Mouse (Mus musculus) c-Kit-positive CD71-negative TER-119-negative erythroid progenitor cells, embryonic 14.5 days (primary cell): Measurements from ENCODE around the gene Ank3.
A peak's percentile ranks its signal among the peaks of the same experiment; 100 is the strongest.
"Not testable (repeated sequence)": the region's sequence is repeated elsewhere in the genome, so short reads cannot be mapped to it uniquely, and the experiment has no call there.

Experiments used
- DNase-seq: peaks from one replicate; pipeline ENCODE4 v3.0.0-alpha.2; 2013; ENCODE audit warnings: low read depth

The Ank3 gene

GRCm38 (mm10) chr10:69398763-69399590 lies at the start of gene Ank3:
Gene Ank3, plus strand, starts transcription at chr10:69398773.
- no peak for DNase-seq

DNA sequence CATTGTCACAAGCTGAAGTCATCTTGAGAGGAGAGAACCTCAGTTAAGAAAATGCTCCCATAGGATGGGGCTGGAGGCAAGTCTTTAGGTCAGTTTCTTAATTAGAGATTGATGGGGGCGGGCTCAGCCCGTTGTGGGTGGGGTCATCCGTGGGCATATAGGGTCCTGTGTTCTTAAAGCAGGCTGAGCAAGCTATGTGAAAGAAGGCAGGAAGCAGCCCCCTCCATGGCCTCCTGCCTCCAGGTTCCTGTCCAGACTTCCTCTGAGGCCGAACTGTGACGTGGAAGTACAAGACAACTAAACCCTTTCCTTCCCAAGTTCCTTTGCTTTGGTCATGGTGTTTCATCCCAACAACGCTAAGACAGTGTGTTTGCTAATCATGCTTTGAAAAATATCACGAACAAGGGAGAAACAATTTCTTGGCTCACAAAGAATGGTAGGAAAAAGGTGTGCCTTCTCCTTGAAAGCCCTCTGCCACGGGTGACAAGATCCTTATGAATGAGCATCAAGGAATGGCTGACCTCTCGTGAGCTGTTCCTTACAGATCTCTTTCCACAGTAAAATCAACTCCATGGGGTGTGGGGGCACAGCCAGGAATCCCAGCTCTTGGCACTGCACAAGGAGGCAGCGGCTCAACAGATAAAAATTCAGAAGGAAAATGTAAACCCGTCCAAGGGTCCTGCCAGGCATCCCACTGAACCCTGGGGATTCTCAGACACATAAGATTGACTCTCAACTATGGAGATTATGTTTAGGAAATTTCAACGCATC lies 47.3 kb upstream of the Ank3 start:
- no peak for DNase-seq

GRCm38 (mm10) chr10:69351842-69352211 lies 46.7 kb upstream of the Ank3 start:
- no peak for DNase-seq

GRCm38 (mm10) chr10:69352212-69353085 lies 46.1 kb upstream of the Ank3 start, which contains the start of gene Cdk1:
Gene Cdk1, minus strand, starts transcription at chr10:69352938.
- peak; percentile 89 for DNase-seq

DNA sequence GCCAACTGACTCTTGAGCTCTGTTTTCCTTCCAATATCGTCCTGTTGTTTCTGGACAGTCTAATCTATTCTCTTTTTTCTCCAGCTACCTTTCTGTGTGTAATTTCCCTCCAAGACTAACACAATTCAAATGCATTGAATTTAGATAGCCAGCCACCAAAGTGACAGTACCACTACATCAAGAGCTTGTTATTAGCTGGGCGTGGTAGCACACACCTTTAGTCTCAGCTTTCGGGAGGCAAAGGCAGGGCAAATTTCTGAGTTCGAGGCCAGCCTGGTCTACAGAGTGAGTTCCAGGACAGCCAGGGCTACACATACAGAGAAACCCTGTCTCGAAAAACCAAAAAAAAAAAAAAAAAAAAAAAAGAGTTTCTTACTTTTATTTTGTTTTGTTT lies 45.5 kb upstream of the Ank3 start:
- DNase-seq = not testable (repeated sequence)

DNA sequence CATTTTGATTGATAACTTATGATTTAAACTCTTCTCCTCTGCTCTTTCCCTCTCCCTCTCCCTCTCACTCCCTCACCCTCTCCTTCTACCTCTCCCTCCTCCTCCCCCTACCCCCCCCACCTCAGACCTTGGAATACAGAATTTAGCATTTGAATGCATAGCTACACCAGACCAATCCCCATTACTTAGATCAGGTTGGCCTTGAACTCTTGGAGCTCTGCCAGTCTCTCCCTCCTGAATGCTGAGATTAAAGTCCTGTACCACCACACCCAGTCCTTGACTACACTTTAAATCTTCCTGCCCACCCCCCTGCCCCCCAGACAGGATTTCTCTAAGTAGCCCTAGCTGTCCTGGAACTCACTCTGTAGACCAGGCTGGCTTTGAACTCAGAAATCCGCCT lies 38.9 kb upstream of the Ank3 start:
- DNase-seq = no peak

DNA sequence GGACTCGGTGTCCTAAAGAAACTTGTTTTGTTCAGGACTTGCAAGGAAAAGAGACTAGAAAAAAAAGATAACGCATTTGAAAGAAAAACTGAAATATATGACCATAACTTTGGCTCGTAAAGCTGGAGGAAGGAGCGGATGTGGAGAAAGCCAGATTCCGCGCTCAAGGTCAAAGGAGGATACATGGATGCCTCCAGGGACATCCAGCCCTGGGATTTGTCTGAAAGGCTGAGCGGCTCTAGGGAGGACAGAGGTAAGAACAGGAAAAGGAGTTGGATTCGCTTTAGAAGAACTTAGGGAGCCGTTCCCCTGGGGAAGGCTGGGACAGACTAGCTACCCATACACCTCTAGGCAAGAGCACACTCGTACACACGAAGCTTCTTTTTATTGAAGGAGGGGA lies 32.4 kb upstream of the Ank3 start:
- DNase-seq = no peak

GRCm38 (mm10) chr10:69366877-69367387 lies 31.6 kb upstream of the Ank3 start:
- no peak for DNase-seq

DNA sequence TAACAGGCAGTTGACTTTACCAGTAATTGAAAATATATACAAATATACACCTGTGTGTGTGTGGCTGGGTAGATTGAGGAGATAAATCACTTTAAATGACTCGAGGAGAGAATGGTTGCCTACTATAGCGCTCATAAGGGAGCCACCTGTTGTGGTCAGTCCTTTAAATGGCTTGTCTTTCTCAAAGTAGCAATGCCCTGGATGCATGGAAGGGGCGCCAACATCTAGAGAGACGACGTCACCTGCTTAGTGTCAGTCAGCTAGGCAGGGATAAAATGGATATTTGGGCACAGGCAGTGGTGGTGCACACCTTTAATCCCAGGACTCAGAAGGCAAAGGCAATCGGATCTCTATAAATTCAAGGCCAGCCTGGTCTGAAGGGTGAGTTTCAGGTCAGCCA lies 29.3 kb upstream of the Ank3 start:
- no peak for DNase-seq

GRCm38 (mm10) chr10:69371441-69371840 lies 27.1 kb upstream of the Ank3 start:
- DNase-seq = no peak

- no peak for DNase-seq
Measured at GRCm38 (mm10) chr10:69372061-69372460, 26.5 kb upstream of the Ank3 start.

DNA sequence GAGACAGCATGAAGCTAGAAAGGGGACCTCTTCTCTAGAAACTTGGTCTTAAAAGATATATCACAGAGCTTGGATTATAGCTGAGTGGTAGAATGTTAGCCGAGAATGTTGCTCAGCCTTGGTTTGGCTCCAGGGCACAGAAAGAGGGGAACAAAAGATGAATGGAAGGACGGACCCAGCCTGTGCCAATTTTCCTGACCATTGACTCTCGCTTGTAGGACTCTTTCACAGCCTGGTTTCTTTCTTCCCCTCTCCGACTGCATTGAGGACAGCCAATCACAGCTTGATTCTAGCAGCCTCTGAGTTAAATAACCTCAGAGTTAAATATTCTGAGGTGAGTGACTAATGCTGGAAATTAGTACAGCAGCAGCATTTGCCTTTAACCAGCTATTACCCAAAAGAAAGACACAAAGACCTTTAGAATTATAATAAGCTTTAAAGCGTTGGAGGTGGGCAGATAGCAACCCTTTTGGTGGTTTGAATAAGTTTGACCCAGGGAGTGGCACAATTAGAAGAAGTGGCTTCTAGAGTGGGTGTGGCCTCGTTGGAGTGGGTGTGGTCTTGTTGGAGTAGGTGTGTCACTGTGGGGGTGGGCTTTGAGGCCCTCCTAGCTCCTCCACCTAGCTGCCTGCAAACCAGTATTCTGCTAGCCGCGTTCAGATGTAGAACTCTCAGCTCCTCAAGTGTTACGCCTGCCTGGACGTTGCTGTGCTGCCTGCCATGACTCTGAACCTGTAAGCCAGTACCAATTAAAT lies 24.6 kb upstream of the Ank3 start:
- no peak for DNase-seq

- no peak for DNase-seq
Measured at GRCm38 (mm10) chr10:69375154-69375553, 23.4 kb upstream of the Ank3 start.

- DNase-seq = no peak
Measured at GRCm38 (mm10) chr10:69383186-69383585, 15.4 kb upstream of the Ank3 start.

- DNase-seq = no peak
Measured at GRCm38 (mm10) chr10:69384640-69385039, 13.9 kb upstream of the Ank3 start.

DNA sequence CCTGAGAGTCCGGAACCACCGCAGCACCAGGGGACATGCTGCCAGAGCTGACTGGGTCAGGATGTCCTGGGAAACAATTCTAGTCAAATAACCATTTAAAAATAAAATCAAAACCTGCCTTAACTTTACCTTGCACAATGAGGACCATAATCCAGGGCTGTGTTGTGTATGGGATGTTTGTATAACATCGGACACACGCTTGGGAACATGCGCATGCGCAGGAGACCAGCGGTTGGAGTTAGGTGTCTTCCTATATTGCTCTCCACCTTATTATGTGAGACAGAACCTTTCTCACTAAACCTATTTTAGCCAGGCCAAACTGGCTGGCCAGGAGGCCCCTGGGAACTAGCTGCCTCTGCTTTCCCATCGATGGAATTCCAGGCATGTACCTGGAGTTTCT lies 13.4 kb upstream of the Ank3 start:
- no peak for DNase-seq

DNA sequence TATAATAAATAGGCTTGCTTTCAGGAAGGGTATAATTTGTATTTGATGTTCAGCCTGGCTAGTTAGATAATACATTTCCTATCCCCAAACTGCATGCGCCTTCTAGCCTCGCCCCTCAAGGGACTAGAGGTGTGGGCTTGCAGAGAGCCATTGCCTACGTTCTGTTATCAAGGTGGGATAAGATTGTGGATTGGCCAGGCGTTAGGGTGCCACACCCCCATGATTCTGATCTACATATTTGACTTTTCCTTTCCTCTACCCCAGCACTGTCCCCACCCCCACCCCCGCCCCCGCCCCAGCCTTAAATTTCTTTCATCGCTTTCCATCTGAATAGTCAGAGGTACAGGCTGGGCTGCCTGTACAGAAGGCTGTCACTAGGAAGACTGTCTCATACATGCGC lies 11.8 kb upstream of the Ank3 start:
- DNase-seq = no peak

GRCm38 (mm10) chr10:69389511-69389910 lies 9.1 kb upstream of the Ank3 start:
- no peak for DNase-seq

DNA sequence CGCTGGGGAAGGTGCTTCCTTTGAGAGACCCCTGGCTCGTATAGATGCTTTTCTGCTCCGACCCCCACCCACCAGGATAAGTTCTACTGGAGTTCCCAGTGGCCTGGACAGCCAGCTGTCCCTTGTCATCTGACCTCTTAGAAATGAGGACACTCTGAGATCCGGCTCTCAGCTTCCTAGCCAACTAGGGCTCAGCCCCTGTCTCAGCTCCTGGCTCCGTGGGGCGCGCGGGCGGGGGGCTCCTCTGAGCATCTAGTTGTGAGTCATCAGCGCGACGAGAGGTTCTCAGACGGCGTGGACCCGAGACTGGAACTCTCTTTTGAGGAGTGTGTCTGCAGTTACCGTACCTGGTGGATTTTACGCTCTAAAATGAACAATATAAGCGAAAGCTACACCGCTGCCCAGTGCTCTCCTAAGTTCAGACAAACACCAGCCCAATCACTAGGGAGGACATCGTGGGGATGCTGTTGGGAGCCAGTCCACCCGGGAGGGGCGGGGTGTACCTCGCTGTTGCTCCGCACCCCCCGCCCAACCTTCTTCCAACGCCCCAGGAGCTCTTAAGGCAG lies 293 bp upstream of the Ank3 start:
- no peak for DNase-seq

DNA sequence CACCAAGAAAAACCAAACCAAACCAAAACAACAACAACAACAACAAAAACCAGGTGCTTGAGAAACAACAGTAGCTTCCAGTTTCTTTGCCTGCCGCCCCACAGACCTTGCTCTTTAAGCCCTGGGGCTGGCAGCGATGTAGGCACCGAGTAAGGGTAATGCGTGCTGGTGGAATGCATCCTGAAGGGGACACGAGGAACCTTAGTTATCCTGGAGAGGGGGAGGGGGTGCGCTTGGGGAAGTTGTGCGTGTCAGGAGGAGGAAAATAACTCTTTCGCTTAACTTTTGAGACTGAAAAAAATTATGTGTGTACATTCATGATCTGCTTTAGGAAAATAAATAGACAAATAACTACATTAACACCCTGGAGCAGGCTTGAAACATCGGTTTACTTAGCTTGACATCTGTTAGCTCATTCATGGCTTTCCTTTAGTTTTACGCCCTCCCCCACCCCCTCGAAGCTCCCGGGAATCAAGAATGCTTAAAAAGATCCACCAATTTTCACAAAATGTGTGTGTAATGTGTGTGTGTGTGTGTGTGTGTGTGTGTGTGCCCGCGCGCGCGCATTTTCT lies 1.3 kb downstream of the Ank3 start:
- DNase-seq = no peak

DNA sequence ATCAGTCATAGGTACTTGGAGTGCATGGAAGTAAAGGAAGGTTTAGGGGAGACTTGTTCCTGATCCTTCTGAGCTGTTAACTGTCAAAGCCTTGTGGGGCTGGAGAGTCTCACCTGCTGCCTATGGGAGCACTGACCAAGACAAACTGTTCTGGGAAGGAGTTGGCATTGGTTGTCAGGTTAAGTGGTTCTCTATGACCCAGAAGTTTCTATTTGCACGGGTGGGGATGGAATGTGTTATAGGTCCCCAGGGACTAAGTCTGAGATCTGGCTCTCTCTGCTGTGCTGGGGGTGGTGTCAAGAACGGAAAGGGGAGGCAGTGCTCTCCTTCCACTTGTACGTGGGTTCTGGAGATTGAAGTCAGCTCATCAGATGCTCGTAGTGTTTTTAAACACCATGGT lies 6.9 kb downstream of the Ank3 start:
- no peak for DNase-seq
